Mouse (Mus musculus): Measurements from ENCODE around the gene Tbc1d9b.

Gene Tbc1d9b

GRCm38 (mm10) chr11:50176351-50176750, 45.2 kb downstream of the Tbc1d9b start:
- DNase-seq (ENCODE audit: low spot score in 2 of 2): no peak

- DNase-seq (ENCODE audit: low spot score in 2 of 2): no peak
Measured at GRCm38 (mm10) chr11:50177111-50177510, 45.9 kb downstream of the Tbc1d9b start.

DNA sequence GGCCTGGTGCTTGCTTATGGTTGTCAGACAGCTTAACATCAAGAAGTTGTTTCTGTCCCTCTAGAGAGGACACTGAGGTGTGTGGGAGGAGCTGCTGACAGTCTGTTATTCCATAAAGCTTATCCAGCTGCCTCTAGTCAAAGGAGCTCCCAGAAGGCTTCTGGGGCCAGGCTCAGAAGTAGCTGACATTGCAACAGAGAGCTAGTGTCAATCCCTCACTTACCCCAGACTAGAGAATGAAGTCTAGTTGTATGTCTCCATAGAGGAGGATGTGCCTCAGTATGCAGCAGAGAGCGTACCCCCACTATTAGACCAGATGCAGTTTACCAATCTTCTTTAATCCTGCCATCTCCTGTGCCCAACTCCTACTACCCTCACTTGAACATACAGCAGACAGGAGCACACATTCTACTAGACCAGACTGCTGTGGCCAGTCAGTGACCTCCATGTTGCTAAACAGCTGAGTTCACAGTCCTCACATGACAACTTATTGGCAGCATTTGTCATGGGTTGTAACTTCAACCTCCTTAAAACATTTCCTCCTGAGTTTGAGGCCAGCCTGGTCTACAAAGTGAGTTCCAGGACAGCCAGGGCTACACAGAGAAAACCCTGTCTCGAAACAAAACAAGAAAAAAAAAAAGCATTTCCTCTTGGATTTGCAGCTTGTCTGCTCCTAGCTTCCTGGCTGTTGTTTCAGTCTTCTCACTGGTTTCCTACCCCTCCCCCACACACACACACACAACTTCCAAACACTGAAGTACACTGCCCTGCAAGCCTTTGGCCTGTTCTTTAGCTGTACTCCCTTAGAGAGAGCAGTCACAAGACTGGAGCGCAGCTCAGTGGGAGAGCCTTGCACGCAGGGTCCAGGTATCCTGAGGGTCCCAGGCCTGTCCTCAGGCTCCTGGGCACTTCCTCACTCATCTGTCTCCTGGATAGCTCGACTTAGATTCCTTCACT, 47.6 kb downstream of the Tbc1d9b start:
- DNase-seq (ENCODE audit: low spot score in 2 of 2): no peak

GRCm38 (mm10) chr11:50180478-50181231, 49.5 kb downstream of the Tbc1d9b start:
- no peak for DNase-seq (ENCODE audit: low spot score in 2 of 2)

GRCm38 (mm10) chr11:50182702-50183101, 51.5 kb downstream of the Tbc1d9b start:
- no peak for DNase-seq (ENCODE audit: low spot score in 2 of 2)

GRCm38 (mm10) chr11:50184788-50185187, 53.6 kb downstream of the Tbc1d9b start:
- no peak for DNase-seq (ENCODE audit: low spot score in 2 of 2)

GRCm38 (mm10) chr11:50188682-50189081, 57.5 kb downstream of the Tbc1d9b start:
- no peak for DNase-seq (ENCODE audit: low spot score in 2 of 2)

- no peak for DNase-seq (ENCODE audit: low spot score in 2 of 2)
Measured at GRCm38 (mm10) chr11:50190362-50190761, 59.2 kb downstream of the Tbc1d9b start.

DNA sequence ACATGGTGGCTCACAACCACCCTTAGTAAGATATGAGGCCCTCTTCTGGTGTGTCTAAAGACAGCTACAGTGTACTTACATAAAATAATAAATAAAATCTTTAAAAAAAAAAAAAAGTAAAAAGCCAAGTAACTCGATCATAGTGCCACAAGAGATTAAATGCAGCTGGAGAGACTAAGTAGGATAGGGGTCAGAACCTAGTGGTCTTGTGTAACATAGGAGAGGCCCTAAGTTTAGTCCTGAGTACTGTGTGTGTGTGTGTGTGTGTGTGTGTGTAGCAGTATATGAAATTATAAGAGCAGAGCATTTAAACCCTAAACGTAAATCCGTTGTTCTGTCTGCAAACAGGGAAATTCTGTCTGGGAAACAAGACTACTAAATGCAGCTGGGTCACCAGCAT, 61.1 kb downstream of the Tbc1d9b start:
- no peak for DNase-seq (ENCODE audit: low spot score in 2 of 2)

DNA sequence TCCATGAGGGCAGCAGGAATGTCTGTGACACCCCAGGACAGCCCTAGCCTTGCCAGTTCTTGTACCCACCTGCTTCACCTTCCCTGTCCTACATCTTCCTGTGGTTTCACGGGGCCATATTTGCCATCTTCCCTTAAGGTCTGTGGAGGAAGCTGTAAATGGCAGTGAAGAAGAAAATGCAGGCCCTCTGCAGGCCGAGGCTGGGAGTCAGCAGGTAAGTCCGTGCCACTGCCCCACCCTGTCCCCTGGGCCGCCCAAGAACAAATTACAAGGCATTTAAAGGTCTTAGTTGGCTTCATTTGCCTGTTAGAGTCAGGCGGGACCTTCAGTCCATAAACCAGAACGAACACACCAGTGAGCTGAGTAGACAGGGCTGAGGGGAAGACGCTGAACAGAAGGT, 62.9 kb downstream of the Tbc1d9b start:
- DNase-seq (ENCODE audit: low spot score in 2 of 2): no peak

- DNase-seq (ENCODE audit: low spot score in 2 of 2): no peak
Measured at GRCm38 (mm10) chr11:50194793-50195192, 63.6 kb downstream of the Tbc1d9b start.

DNA sequence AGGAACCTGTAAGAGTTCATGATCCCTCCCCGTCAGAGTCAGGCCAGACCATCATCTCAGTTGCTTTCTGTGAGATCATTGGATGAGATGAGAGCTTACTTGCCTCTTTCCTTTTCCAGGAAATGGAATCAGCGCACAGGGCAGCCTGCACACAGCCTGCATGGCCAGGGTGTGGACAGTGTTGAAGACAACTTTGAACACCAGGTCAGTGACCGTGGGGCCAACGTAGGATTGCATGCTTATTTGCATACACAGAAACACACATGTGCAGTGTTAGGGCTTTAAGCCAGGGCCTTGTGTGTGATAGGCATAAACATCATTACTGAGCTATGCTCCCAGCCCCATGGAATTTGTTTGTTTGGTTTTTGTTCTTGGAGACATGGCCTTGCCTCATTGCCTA, 66.3 kb downstream of the Tbc1d9b start:
- no peak for DNase-seq (ENCODE audit: low spot score in 2 of 2)

DNA sequence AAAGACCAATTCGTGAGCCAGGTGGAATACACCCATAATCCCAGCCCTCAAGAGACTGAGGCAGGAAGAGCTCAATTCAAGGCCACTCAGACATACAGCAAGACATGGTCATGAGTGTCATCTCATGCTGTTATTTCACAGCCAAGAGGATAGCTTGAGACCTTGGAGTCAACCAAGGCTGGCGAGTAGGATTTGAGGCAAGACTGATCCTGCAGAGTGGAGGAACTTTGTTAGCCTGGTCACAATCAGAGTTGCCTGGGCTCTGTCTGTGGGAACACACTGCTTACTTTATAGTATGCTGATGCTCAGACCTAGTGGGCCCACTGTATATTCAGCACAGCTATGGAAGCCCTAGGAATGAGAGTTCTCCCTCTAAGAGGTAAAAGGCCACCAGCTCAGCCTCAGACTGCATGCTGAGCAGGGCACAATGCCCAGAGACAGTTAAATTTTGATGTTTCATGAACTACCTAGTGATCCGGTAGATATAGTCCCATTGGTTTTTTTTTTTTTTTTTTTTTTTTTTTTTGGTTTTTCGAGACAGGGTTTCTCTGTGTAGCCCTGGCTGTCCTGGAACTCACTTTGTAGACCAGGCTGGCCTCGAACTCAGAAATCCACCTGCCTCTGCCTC, 67.1 kb downstream of the Tbc1d9b start:
- DNase-seq (ENCODE audit: low spot score in 2 of 2): no peak

DNA sequence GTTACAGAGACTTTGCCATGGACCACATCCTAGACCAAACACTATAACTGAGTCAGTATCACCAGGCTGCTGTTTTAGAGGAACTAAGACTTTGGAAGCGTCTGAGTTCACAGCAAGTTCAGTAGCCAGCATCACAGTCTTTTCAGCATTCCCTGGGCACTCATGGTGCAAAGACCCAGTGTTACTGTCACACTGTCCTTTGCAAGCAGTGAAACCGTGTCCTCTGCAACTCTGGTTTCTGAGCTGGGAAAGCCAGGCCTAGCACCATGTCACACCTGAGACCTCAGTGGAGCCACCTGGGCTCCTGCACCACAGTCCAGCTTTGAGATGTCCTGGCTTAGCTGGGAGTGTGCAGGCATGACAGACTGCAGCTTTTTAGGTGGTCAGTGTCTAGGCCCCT, 67.7 kb downstream of the Tbc1d9b start:
- no peak for DNase-seq (ENCODE audit: low spot score in 2 of 2)

DNA sequence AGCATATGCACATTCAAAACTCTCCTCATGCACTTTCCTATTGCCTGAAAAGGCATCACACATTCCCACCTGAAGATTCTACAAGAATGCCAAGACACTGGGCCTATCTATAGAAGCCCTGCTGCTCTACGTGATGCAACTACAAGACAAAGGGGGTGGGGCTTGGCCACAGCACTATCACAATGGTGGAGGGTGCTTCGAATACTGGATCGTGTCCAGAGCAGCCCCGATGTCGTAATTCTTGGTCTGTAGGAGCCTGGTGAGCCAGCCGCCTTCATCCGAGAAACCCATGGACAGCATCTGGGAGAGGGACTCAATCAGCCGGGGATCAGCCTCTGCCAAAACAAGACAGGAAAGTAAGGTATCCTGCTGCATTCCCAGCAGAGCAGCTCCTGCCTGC, 69.4 kb downstream of the Tbc1d9b start:
- no peak for DNase-seq (ENCODE audit: low spot score in 2 of 2)

- no peak for DNase-seq (ENCODE audit: low spot score in 2 of 2)
Measured at GRCm38 (mm10) chr11:50201590-50201989, 70.4 kb downstream of the Tbc1d9b start.

DNA sequence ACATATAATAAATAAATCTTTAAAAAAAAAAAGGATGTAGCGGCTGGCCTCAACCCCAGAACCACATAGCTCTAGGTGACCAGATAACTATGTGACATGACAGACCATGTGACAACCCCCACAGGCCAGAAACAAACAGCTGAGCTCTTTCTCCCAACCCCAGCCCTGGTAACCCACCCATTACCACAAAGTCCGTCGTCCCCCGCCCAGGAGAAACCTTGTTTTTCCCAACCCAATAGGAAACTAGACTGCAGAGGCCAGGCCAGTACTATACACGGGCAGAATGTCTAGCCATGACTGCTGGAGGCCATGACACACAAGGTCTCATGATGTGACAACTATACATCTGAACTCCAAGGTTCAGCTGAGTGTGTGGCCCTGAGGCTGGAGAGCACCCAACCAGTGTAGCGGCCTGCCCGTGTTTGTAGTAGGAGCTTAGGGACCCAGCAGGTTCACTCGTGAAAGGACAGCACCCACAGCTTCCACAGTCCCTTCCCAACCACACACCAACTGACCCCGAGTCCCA, 72.2 kb downstream of the Tbc1d9b start:
- DNase-seq (ENCODE audit: low spot score in 2 of 2): no peak

DNA sequence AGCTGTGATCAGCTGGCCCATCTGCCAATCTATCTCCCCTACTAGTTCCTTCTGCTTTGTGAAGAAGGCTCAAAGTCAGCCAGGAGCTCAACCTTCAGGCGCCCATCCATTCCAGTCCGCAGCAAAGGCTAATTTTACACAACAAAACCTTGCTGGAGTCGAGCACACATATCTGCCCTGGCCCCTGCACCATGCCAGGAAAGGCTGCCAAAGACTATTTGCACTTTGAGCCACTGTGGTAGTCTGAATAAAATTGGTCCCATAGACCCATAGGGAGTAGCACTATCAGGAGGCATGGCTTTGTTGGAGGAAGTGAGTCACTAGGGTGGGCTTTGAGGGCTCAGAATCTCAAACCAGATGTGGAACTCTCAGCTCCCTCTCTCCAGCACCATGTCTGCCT, 74.2 kb downstream of the Tbc1d9b start:
- no peak for DNase-seq (ENCODE audit: low spot score in 2 of 2)

GRCm38 (mm10) chr11:50206037-50206436, 74.8 kb downstream of the Tbc1d9b start:
- no peak for DNase-seq (ENCODE audit: low spot score in 2 of 2)

GRCm38 (mm10) chr11:50207344-50207743, 76.1 kb downstream of the Tbc1d9b start:
- no peak for DNase-seq (ENCODE audit: low spot score in 2 of 2)

DNA sequence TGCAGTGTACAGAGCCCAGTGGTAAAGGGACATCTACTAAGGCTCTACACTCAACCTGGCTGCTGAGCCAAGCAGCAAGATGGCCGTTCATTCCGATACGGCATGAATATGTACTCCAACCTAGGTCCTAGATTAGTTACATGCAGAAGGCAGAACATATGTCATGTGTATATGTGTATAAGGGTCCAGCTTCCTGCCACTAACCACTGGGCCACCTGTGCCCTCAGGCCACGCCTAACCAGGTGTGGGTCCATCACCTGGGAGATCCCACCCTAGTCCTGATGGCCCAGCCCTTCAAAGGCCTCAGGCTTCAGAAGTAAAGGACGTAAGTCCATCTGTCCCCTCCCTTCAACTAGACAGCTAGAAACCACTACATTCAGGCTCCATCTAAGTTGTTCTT, 76.8 kb downstream of the Tbc1d9b start:
- DNase-seq (ENCODE audit: low spot score in 2 of 2): no peak

GRCm38 (mm10) chr11:50210101-50210504, 78.9 kb downstream of the Tbc1d9b start:
- DNase-seq (ENCODE audit: low spot score in 2 of 2): peak; percentile 57 to 66
